Mouse (Mus musculus): ENCODE results near the gene Sfi1.
"Not testable (repeated sequence)": the region's sequence is repeated elsewhere in the genome, so short reads cannot be mapped to it uniquely, and the experiment has no call there.

The Sfi1 gene

GRCm38 (mm10) chr11:3106154-3106553, 87.1 kb downstream of the Sfi1 start:
- Histone ChIP-seq H3K36me3 (ENCODE audit: control insufficient read depth, insufficient read depth, low read length, poor library complexity, severe bottlenecking) (no peaks in the 10 kb centered on the region), H3K27me3 (ENCODE audit: control insufficient read depth, insufficient read depth, low read length, poor library complexity, severe bottlenecking) (no peaks in the 10 kb centered on the region)
- DNase-seq (ENCODE audit: low read depth, low spot score) = no peak

DNA sequence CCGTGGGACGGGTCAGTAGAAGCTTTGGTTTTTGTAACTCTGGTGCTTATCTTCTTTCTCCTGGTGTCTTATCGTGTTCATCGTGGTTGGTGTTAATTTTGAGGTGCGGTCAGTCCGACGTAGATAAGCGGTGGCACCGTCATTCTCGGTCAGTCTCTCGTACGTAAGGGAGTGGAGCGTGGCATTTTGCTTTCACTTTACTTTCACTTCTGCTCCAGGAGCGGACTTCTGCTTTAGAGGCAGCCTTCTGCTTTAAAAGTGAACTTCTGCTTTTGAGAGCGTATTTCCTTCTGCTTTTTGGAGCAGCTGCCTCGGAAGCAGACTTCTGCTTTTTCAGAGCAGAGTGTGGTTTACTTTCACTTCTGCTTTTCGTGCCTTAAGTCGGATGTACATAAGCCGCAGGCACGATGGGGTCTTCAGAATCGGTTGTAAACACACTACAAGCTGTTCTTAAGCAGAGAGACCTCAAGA, 88.0 kb downstream of the Sfi1 start:
- no peaks in the 10 kb centered on the region for H3K27me3 ChIP-seq (ENCODE audit: control insufficient read depth, insufficient read depth, low read length, poor library complexity, severe bottlenecking)
- H3K36me3 ChIP-seq (ENCODE audit: control insufficient read depth, insufficient read depth, low read length, poor library complexity, severe bottlenecking) = no peaks in the 10 kb centered on the region
- peak; percentile 98 for DNase-seq (ENCODE audit: low read depth, low spot score)

- not testable (repeated sequence) for H3K27me3 ChIP-seq (ENCODE audit: control insufficient read depth, insufficient read depth, low read length, poor library complexity, severe bottlenecking); H3K36me3 ChIP-seq (ENCODE audit: control insufficient read depth, insufficient read depth, low read length, poor library complexity, severe bottlenecking)
- DNase-seq (ENCODE audit: low read depth, low spot score) = peak; percentile 87
Measured at GRCm38 (mm10) chr11:3104501-3105260, 88.6 kb downstream of the Sfi1 start.

- Histone ChIP-seq H3K27me3 (ENCODE audit: control insufficient read depth, insufficient read depth, low read length, poor library complexity, severe bottlenecking) (no peaks in the 10 kb centered on the region), H3K36me3 (ENCODE audit: control insufficient read depth, insufficient read depth, low read length, poor library complexity, severe bottlenecking) (no peaks in the 10 kb centered on the region)
- no peak for DNase-seq (ENCODE audit: low read depth, low spot score)
Measured at GRCm38 (mm10) chr11:3103619-3104164, 89.6 kb downstream of the Sfi1 start.

DNA sequence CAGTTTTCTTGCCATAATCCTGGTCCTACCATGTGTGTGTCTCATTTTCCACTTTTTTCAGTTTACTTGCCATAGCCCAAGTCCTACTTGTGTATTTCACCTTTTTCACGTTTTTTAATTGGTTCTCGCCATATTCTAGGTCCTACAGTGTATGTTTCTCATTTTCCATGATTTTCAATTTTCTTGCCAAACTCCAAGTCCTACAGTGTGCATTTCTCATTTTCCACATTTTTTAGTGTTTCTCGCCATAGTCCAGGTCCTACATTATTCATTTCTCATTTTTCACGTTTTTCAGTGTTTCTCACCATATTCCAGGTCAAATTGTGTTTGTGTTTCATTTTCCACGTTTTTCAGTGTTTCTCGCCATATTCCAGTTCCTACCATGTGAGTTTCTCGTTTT, 90.6 kb downstream of the Sfi1 start:
- DNase-seq (ENCODE audit: low read depth, low spot score); H3K27me3 ChIP-seq (ENCODE audit: control insufficient read depth, insufficient read depth, low read length, poor library complexity, severe bottlenecking); H3K36me3 ChIP-seq (ENCODE audit: control insufficient read depth, insufficient read depth, low read length, poor library complexity, severe bottlenecking): not testable (repeated sequence)

DNA sequence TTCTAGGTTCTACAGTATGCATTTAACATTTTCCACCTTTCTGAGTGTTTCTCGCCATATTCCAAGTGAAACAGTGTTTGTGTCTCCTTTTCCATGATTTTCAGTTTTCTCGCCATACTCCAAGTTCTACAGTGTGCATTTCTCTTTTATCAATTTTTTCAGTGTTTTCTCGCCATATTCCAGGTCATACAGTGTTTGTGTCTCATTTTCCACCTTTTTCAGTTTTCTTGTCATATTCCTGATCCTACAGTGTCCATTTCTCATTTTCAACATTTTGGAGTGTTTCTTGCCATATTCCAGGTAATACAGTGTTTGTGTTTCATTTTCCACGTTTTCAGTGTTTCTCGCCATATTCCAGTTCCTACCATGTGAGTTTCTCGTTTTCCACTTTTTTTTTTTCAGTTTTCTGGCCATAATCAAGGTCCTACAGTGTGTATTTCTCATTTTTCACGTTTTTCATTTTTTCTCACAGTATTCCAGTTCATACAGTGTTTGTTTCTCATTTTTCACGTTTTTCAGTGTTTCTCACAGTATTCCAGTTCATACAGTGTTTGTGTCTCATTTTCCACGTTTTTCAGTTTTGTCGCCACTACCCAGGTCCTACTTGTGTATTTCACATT, 91.3 kb downstream of the Sfi1 start:
- Histone ChIP-seq H3K27me3 (ENCODE audit: control insufficient read depth, insufficient read depth, low read length, poor library complexity, severe bottlenecking) (no peaks in the 10 kb centered on the region), H3K36me3 (ENCODE audit: control insufficient read depth, insufficient read depth, low read length, poor library complexity, severe bottlenecking) (no peaks in the 10 kb centered on the region)
- DNase-seq (ENCODE audit: low read depth, low spot score) = no peak

GRCm38 (mm10) chr11:3101072-3101874, 92.0 kb downstream of the Sfi1 start:
- DNase-seq (ENCODE audit: low read depth, low spot score) = peak; percentile 37
- no peaks in the 10 kb centered on the region for H3K27me3 ChIP-seq (ENCODE audit: control insufficient read depth, insufficient read depth, low read length, poor library complexity, severe bottlenecking)
- no peaks in the 10 kb centered on the region for H3K36me3 ChIP-seq (ENCODE audit: control insufficient read depth, insufficient read depth, low read length, poor library complexity, severe bottlenecking)

GRCm38 (mm10) chr11:3100066-3100645, 93.1 kb downstream of the Sfi1 start:
- peak; percentile 67 for DNase-seq (ENCODE audit: low read depth, low spot score)

More at GRCm38 (mm10) chr11:3100066-3100645, 93.1 kb downstream of the Sfi1 start:
- H3K27me3 ChIP-seq (ENCODE audit: control insufficient read depth, insufficient read depth, low read length, poor library complexity, severe bottlenecking); H3K36me3 ChIP-seq (ENCODE audit: control insufficient read depth, insufficient read depth, low read length, poor library complexity, severe bottlenecking): not testable (repeated sequence)

All from splenic B cell, adult 2 months (primary cell).